Mouse (Mus musculus) kidney, embryonic 16.5 days (tissue): ENCODE measurements around the gene Gm49337. TPM values are rescaled to one million over a fixed set of nuclear protein-coding genes. Genes with fewer than 3 reads are reported as not detected.

Experiments
- ATAC-seq: fragments of 200-750 bp; cut with Nextera tagmentation; 2 replicates; pipeline ENCODE4 v1.8.0; 2017; ENCODE audit warnings: moderate TSS enrichment; ENCODE audit not compliant: low FRiP score, low TSS enrichment
- H3K27ac ChIP-seq: fragments of 300-500 bp; sonication (generic); 2 replicates; pipeline ENCODE4 v1.5.1; 2014; ENCODE audit warnings: low read length
- H3K27me3 ChIP-seq: fragments of 300-500 bp; sonication (generic); 2 replicates; pipeline ENCODE4 v1.6.1; 2014; ENCODE audit warnings: low read length, control low read depth, mixed read lengths; ENCODE audit not compliant: insufficient read depth
- H3K36me3 ChIP-seq: fragments of 300-500 bp; sonication (generic); 2 replicates; pipeline ENCODE4 v1.6.1; 2014; ENCODE audit warnings: low read length, control low read depth, mixed read lengths; ENCODE audit not compliant: insufficient read depth
- H3K4me1 ChIP-seq: fragments of 300-500 bp; sonication (generic); 2 replicates; pipeline ENCODE4 v1.6.1; 2014; ENCODE audit warnings: low read length, control low read depth, mixed read lengths; ENCODE audit not compliant: insufficient read depth
- H3K4me2 ChIP-seq: fragments of 300-500 bp; sonication (generic); replicated peaks from 2 replicates; pipeline ENCODE4 v1.6.1; 2014; ENCODE audit warnings: low read depth, low read length
- H3K4me3 ChIP-seq: fragments of 300-500 bp; sonication (generic); 2 replicates; pipeline ENCODE4 v1.5.1; 2014; ENCODE audit warnings: mild to moderate bottlenecking, low read length
- H3K9ac ChIP-seq: fragments of 300-500 bp; sonication (generic); replicated peaks from 2 replicates; pipeline ENCODE4 v1.6.1; 2014; ENCODE audit warnings: low read length
- H3K9me3 ChIP-seq: fragments of 300-500 bp; sonication (generic); 2 replicates; pipeline ENCODE4 v1.6.1; 2016; ENCODE audit warnings: low read length, control low read depth
- WGBS: fragments of 180-500 bp; shearing (Covaris S2); extraction: QIAGEN DNeasy Blood & Tissue Kit; methylation state at CpG from one replicate; pipeline ENCODE4 v1.1.7; 2014; 5-methylcytosine and 5-hydroxymethylcytosine counted together
- polyA plus RNA-seq: library from polyadenylated mRNA; unstranded; fragments of >200 nt; fragmentation: Nextera tagmentation; extraction: Ambion mirVana; gene quantifications from 2 replicates; pipeline ENCODE4 v1.2.1, GENCODE M21; 2015

Gm49337 gene
- polyA plus RNA-seq, 1 experiment from 2014 or later = not detected

DNA sequence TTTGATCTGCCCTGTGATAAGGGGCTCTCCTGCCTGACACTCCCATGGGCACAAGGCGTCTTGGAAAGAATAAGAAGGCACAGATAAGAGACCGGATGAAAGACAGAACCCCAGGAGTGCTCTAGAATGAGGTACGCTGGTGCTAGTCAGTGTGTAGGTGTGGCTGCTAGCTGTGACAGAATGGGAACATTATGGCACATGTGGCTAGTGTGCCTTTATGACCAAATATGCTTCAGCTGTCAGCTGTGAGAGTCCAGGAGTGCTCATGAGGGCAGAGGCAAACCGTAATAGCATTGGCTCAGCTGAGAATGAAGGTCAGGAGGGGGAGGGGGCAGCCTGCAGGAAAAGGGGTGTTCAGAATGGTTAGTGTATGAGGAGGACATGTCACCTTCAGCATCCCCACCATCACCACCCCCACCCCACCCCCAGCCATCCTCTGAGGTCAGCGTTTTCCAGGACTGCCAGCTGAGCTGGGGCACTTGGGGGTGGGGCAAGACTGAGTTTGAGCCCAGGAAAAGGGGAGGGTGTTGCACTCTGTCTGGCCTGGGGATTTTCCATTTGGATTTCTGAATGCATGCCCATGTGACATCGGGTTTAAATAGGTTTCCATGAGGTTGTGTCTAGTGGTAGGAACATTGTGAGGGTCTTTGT, 1.4 kb downstream of the Gm49337 start:
- Histone ChIP-seq H3K4me1 (peaks cover 37% of the 10 kb centered on the region), H3K9me3 (no peaks in the 10 kb centered on the region), H3K27me3 (no peaks in the 10 kb centered on the region), H3K27ac (no peak overlapping the region), H3K9ac (no peak overlapping the region), H3K4me3 (no peak overlapping the region), H3K36me3 (no peaks in the 10 kb centered on the region), H3K4me2 (no peak overlapping the region)
- WGBS = 50% methylated on average over 6 of the region's 6 CpGs
- no peak for ATAC-seq

DNA sequence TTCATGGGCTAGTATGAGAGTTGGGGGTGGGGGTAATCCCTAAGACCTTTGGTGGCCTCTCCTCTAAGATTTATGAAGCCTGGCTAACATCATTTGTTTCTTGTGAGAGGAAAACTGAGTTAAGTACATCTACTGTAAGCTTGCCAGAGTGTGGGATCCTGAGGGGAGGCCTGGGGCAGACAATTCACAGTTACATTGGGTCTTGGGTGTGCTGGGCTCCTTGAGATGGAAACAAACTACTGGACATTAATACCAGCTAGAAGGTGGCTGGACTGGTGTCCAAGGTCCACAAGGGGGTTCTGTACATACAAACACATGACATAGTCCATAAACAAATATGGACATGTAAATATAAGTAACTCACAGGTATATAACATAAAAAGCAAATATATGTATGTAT, 2.0 kb downstream of the Gm49337 start:
- Histone ChIP-seq H3K36me3 (no peaks in the 10 kb centered on the region), H3K27ac (no peak overlapping the region; the same call in 1 of the 2 replicates), H3K4me3 (no peak overlapping the region), H3K27me3 (no peaks in the 10 kb centered on the region), H3K4me2 (no peak overlapping the region), H3K9me3 (no peaks in the 10 kb centered on the region), H3K9ac (no peak overlapping the region), H3K4me1 (peaks cover 37% of the 10 kb centered on the region)
- ATAC-seq = no peak

DNA sequence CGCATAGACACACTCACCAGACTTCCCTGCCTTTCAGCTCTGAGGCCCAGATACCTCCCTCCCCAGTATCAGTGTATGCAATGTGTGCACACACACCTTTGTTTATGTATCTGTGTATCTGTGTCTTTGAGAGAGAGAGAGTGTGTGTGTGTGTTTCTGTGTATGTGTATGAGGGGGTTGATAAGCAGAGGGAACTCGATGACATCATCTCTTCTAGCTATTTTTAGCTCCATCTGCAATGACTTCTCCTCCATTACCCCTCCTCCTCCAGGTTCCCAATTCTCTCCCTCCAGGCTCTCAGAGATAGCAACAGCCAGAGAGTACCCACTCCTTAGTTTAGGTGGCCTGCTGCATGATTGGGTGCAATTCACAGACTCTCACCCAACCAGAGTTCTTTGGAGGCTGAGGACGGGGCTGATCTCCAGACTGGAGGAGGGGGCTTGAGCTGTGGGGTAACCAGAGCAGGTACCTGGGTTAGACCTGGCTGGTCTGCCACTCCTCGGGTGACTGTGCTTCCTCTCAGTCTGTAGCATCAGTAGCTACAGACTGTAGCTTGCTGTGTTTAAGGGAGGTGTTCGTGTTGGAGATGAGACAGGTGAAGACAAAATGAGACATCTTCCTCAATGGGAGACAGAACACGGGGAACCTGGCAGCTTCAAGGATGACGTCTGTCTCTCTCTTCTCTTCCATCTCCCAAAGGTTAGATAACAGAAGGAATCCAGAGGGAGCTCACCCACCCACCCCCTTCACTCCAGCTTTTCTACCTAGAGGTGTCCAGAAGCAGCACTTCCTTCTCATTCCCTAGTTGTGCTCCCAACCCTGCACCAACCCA, 2.7 kb downstream of the Gm49337 start:
- WGBS = 63% methylated on average over 7 of the region's 7 CpGs

DNA sequence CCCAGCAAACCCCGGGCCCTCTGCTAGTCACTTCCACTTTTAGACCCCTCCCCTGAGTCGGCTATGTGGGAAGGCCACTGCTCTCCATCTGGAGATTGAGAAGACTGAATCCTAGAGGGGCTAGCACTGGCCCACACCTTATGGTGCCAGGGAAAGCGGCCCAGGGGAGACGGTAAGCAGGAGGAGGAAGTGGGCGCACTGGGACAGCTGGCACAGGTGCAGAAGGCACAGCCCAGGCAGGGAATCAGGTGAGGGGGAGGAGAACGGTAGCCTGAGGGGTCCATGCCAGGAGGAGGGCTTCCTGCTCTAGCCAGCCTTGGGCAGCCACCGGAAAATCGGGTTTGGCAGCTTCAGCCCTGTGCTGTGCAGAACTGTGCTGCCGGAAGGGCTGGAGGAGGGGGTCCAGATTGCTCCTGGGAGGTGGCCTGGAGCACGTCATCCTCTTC, 3.4 kb downstream of the Gm49337 start:
- Histone ChIP-seq H3K27me3 (no peaks in the 10 kb centered on the region), H3K9ac (peak overlapping the region; percentile 64), H3K9me3 (no peaks in the 10 kb centered on the region), H3K4me2 (peak overlapping the region; percentile 47), H3K27ac (peak overlapping the region; percentile 96), H3K4me3 (peak overlapping the region; percentile 25), H3K4me1 (peaks cover 37% of the 10 kb centered on the region), H3K36me3 (no peaks in the 10 kb centered on the region)
- ATAC-seq = peak; percentile 92
- WGBS = 19% methylated on average over 10 of the region's 10 CpGs

More for the DNA sequence above, 2.7 kb downstream of the Gm49337 start:
- H3K27ac ChIP-seq = peak overlapping the region; percentile 96
- peaks cover 37% of the 10 kb centered on the region for H3K4me1 ChIP-seq
- no peaks in the 10 kb centered on the region for H3K36me3 ChIP-seq
- peak overlapping the region; percentile 64 for H3K9ac ChIP-seq
- ATAC-seq = no peak
- H3K4me2 ChIP-seq = peak overlapping the region; percentile 47
- no peaks in the 10 kb centered on the region for H3K9me3 ChIP-seq
- H3K27me3 ChIP-seq = no peaks in the 10 kb centered on the region
- peak overlapping the region; percentile 25; the same call in 1 of the 2 replicates for H3K4me3 ChIP-seq

DNA sequence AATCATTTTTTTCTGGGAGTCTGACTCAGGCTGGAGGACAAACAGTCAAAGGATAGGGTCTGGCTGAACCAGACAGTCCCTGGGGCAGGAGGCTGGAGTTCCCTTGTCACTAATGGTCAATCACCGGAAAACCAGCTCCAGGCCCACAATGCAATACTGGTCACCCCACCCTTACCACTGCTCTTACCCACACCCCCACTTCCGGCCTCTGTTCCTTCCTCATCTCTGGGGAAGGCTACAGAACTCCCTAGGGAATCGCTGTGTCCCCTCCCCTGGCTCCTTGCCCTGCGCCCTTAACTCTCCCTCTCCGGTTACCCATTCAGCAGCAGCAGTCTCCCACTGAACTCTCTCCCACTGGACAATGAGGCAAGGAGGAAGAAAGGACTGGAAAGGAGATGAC, 4.0 kb downstream of the Gm49337 start:
- Histone ChIP-seq H3K9ac (peak overlapping the region; percentile 64; the same call in 1 of the 2 replicates), H3K36me3 (no peaks in the 10 kb centered on the region), H3K27ac (peak overlapping the region; percentile 96), H3K9me3 (no peaks in the 10 kb centered on the region), H3K4me2 (peak overlapping the region; percentile 47), H3K4me3 (peak overlapping the region; percentile 25), H3K4me1 (peaks cover 40% of the 10 kb centered on the region), H3K27me3 (no peaks in the 10 kb centered on the region)
- ATAC-seq = peak; percentile 76
- 18% methylated on average over 5 of the region's 5 CpGs for WGBS

DNA sequence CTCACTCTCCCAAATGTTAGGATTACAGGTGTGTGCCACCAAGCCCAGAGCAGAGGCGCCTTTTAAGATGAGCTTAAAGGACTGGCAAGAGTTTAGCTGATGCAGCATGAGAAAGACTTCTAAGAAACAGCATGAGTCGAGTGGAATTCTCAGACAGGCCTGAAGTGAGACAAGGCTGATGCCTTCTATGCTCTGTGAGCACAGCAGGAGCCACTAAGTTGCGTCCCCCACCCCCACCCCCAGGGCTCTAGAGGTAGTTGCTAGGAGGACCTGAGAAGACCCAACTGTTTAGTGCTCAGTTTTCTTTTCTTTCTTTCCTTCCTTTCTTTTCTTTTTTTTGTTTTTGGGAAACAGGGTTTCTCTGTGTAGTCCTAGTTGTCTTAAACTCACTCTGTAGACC, 8.9 kb downstream of the Gm49337 start:
- no peaks in the 10 kb centered on the region for H3K36me3 ChIP-seq
- no peaks in the 10 kb centered on the region for H3K27me3 ChIP-seq
- no peak for ATAC-seq
- H3K9me3 ChIP-seq = no peaks in the 10 kb centered on the region
- no peak overlapping the region for H3K4me3 ChIP-seq
- whole genome bisulfite sequencing = 68% methylated on average over 3 of the region's 3 CpGs
- H3K9ac ChIP-seq = no peak overlapping the region
- peaks cover 21% of the 10 kb centered on the region for H3K4me1 ChIP-seq
- H3K4me2 ChIP-seq = no peak overlapping the region
- H3K27ac ChIP-seq = no peak overlapping the region

DNA sequence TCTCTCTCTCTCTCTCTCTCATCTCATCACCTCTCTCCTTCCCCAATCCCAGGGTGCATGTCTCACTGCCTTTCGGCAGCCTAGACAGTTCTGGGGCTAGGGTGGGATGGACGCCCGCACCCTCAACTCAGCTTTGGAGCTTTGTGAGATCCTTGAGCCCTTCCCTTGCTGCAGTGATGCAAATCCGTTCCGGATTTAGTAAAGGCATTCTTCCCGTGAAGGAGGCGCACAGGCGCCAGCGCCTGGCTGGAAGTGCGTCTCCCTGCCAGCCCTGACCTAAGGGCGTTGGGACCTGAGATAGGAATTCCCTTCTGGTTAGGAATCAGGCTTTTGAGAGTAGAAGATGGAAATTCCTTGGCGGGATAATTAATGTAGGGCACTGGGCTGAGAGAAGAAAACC, 9.6 kb downstream of the Gm49337 start:
- H3K36me3 ChIP-seq = no peaks in the 10 kb centered on the region
- H3K27me3 ChIP-seq = no peaks in the 10 kb centered on the region
- H3K4me3 ChIP-seq = no peak overlapping the region
- no peak for ATAC-seq
- H3K4me2 ChIP-seq = peak overlapping the region; percentile 22
- 11% methylated on average over 12 of the region's 12 CpGs for WGBS
- H3K27ac ChIP-seq = no peak overlapping the region; the same call in 1 of the 2 replicates
- H3K9ac ChIP-seq = peak overlapping the region; percentile 2; the same call in 1 of the 2 replicates
- no peaks in the 10 kb centered on the region for H3K9me3 ChIP-seq
- peaks cover 14% of the 10 kb centered on the region; the same call in 1 of the 2 replicates for H3K4me1 ChIP-seq

DNA sequence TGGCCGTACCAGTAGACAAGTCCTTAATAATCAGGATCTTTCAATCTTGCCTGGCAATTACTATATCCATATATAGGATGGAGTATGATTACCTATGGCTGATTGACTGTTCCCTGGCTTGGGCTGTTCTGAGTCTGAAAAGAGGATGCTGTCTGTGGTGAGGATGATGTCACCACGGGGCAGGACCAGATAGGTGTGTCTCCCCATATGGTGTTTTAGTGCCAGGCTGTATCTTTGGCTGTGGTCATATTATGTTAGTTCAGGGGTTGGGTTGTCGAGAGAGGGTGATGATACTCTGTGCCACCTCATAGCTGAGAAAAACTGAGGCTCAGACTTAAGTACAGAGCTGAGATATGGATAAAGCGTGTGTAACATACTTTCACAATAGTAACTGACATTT, 11.9 kb downstream of the Gm49337 start:
- no peaks in the 10 kb centered on the region for H3K36me3 ChIP-seq
- WGBS = 86% methylated on average over 4 of the region's 4 CpGs
- no peak overlapping the region for H3K27ac ChIP-seq
- H3K4me1 ChIP-seq = peaks cover 11% of the 10 kb centered on the region; the same call in 1 of the 2 replicates
- H3K27me3 ChIP-seq = no peaks in the 10 kb centered on the region
- H3K4me2 ChIP-seq = no peak overlapping the region
- H3K9me3 ChIP-seq = no peaks in the 10 kb centered on the region
- no peak for ATAC-seq
- H3K4me3 ChIP-seq = no peak overlapping the region
- H3K9ac ChIP-seq = no peak overlapping the region

DNA sequence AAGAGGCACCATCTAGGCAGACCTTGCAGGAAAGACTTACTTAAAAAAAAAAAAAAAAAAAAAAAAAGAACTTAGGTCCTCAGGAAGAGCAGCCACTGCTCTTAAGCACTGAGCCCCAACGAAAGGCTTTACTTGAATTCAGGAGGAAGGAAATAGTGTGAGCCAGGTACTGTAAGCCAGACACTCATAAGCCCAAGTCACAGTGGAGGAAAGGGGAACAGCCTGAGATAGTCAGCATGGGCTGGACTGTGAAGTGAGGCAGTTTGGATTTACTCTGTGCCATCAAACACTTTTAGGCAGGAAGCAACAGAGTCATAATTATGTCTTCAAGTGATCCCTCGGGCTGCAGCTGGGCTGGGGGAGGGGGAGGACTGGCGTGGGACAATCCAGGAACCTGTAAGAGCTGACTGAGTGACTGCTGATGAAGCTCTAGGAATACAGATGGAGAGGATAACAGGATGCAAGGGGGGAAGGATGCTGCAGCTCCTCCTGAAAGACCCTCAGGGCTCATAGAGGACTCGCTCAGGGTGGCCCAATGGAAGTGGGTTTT, 19.2 kb downstream of the Gm49337 start:
- H3K9me3 ChIP-seq = no peaks in the 10 kb centered on the region
- no peaks in the 10 kb centered on the region for H3K36me3 ChIP-seq
- 23% methylated on average over 4 of the region's 4 CpGs for WGBS
- ATAC-seq = no peak
- no peak overlapping the region for H3K27ac ChIP-seq
- no peak overlapping the region for H3K4me3 ChIP-seq
- no peaks in the 10 kb centered on the region for H3K27me3 ChIP-seq
- H3K9ac ChIP-seq = no peak overlapping the region
- no peaks in the 10 kb centered on the region for H3K4me1 ChIP-seq
- H3K4me2 ChIP-seq = no peak overlapping the region
